Mouse (Mus musculus) c-Kit-positive CD71-positive TER-119-negative erythroid progenitor cells, embryonic 14.5 days (primary cell): ENCODE measurements around the gene Ndufb6.

Experiments
- DNase-seq: peaks from one replicate; pipeline ENCODE4 v3.0.0-alpha.2; 2013; ENCODE audit warnings: low read depth

The Ndufb6 gene

DNA sequence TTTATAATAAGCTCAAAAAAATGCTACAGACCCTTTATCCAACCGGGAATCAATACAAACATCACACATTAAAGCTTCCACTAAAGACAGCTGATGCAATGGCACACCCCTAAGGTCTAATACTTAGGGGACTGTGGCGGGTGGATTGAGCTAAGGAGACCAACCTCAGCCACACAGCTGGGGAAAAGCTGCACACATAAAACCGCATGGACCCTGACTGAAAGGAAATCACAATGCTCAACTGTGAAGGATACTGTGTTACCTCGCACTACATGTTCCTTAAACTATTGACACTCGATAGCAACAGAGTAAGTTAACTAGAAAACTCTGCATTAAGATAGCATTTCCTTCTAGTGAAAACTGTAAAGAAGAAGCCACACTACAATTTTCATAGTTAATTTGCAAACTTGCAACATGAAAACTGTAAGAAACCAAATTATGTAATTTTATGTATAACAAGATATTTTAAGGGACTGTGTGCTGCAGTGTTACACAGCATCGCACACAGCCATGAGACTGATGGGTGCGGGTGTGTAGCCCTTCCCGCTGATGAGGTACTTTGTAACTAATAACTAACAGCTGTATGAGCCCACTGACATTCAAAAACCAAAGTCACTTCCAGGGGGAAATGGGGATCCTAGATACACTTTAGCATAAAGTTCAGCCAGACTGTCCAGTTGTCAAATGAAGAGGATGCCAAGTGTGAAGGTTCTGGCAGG is 24.7 kb downstream of the Ndufb6 start:
- no peak for DNase-seq

DNA sequence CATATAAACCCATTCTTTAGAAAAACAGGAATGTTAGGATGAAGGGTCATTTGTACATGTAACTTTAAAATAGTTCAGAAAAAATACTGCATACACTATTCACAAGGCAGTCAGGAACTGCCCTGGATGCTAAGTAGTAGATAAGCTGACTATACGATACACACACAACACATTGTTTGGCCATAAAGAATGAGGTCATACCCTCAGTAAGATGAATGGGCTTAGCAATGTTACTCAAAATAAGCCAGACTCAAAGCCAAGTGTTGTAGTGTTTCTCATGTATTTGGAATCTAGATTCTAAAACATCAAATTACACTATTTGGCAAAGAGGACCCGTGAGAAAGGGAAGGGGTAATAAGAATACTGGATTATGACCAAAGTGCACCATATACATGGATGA is 25.5 kb downstream of the Ndufb6 start:
- DNase-seq: no peak

DNA sequence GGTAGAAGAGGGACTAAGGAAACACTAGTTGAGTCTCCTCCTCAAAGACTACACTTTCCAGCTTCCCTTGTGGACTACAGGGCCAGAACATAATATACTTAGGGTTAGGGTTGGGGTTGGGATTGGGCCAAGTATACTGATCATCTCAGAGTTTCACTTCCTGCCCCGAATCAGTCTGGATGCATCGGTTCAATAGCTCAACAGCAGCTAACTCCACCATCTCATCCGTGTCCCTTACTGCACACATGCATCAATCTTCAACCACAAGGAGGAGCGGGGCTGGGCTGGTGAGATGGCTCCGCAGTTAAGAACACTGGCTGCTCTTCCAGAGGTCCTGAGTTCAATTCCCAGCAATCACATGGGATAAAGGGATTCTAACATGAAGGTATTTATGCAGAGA is 28.2 kb downstream of the Ndufb6 start:
- no peak for DNase-seq

DNA sequence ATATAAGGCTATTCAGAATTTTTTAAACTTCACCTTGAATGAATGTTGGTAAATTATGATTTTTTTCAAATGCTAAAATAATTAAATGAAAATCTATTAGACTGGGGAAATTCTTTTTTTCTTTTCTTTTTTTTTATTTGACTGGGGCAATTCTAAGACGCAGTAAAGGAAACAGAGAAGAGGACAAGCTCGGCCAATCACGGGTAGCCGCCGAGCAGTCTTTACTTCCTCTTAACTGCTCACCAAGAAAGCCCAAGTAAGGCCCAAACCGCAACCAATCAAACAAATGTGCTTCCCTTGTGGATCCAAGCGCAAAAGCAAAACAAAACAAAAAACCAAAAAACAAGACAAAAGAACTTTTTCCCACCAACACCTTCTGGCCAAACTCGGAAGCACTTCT is 35.2 kb downstream of the Ndufb6 start:
- DNase-seq: no peak

DNA sequence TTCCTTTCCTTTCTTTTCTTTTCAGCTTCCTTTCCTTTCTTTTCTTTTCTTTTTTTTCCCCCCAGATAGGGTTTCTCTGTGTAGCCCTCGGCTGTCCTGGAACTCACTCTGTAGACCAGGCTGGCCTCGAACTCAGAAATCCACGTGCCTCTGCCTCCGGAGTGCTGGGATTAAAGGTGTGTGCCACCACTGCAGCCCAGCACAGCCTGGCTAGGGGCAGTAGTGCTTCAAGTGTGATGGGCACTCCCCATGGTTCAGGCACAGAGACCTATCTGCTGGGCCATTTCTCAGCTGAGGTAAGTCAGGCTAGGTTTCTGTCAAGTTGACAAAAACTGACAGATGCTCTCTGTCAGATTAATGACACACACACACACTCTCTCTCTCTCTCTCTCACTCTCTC is 36.2 kb downstream of the Ndufb6 start:
- no peak for DNase-seq

DNA sequence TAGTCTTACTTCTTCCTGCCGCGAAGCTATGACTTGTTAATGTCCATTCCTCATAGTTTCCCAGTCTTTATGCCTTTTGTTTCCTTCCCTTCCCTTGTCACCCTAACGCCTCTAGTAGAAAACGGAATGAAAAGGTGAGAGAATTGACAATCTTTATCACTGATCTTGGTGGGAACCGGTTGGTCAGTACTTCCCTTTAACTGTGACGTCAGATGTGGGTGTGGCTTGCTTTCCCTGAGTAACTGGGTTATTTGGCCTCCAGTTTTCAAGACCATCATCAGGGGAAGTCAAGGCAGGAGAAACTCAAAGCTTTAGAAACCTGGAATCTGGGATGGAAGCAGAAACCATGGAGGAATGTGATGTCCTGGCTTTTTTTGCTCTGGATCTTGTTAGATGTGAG is 37.3 kb downstream of the Ndufb6 start:
- DNase-seq: no peak

DNA sequence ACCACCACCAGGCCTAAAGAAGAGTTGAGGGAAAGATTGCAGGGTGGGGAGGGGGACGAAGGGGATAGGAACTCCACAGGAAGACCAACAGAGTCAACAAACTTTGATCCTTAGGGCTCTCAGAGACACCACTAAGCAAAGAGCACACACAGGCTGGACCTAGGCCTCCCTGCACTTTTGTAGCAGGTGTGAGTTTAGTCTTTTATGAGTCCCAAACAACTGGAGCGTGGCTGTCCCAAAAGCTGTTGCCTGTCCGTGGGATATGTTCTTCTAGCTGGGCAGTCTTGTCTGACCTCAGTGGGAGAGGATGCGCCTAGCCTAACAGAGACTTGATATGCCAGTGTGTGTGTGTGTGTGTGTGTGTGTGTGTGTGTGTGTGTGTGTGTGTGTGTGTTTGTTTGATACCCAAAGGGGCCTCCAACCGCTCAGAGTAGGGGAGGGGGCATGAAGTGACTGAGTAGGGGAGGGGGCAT is 38.9 kb downstream of the Ndufb6 start:
- DNase-seq: no peak

DNA sequence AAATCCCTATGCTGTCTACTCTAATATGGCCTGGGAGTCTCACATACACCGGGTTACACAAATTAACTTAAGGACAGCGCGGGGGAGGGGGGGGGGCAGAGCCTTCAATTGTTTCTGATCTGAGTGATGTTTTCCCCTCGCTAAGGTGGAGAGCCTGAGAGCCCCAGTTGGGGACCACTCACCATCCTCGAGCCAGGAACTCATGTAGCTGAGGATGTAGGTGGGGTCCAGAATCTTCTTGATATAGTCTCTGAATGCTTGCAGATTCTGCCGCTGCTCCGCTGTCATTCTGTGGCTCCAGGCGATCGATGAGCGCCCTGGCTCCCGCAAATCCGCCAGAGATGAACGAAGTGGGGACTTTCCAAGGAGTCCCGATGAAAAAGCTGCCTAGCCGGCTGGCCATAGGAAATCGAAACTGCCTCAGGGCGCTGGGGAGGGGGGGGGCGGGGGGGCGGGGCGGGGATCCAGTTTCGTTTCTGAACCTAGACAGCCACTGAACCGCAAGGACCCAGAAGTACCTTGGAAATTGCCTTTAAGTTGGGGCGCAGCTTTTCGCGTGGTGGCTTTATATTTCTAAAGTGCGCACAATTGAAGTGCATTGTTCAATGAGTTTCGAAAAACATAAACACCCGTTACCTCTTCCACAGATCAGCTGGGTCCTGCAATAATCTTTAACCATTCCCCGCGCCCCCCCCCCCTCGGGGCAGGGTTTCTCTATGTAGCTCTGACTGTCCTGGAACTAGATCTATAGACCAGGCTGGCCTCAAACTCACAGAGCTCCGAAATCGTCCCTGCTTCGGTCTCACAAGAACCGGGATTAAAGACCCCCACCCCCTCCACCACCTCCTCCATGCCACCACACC is 39.6 kb downstream of the Ndufb6 start, which contains the start of gene Ddx58:
Gene Ddx58 (minus strand): TSS at position 420 of the 863 bp plus-strand sequence.
- DNase-seq: no peak

DNA sequence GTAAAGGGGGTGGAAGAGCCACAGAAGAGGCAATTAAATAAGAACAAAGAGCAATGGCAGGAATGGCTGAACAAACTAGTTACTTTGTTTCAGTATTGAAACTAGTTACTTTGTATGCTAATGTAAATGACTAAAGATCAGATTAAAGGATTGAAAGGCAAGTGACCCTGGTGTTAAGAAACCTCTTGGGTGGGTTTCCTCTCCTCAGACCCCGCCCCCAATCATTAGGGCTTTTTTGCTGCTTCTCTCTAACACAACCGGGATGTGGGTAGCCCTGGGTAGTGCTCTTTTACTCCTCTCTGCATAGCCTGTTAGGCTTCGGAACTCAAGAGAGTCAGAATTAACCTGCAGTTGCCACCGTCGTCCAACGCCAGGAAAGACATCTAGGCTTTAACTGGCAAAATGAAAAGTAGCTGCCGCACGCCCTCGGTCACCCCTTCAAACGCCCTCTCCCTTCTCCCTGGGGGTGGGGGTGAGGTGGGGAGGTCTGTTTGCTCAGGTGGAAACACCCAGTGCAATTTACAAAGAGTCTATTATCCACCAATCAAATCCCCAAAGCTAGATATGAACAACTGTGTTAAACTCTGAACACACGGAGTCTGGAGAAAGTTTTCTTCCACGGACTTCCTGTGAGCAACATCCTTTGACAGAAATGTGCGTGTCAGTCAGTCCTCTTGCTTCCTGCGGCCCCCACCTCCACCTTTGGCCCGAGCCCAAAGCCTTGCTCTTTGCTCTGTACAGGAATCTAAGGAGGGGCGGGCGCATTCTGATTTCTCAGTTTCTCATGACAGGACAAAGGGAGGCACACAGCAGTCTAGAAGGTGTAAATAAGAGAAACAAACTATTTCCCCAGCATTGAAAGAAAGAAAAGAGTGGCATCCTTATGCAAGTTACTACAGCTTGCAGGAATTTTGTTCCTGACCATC is 40.5 kb downstream of the Ndufb6 start:
- no peak for DNase-seq

DNA sequence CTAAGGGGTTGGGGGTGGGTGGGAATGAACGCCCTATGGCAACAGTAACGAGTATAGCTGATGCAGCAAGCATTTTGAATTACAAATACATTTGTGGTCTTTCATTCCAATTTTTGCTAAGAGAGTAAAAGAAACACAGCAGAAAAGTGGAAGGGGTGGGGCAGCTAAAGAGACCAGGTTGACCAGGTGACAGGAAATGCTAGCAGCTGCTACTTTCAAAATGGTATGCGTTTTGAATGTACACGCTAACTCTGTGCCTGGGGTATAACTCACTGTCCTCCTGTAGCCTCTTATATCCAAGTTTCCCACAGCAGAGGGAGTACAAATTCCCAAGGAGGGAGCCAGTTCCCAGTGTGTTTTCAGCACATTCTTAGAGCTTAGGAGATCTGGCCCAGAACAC is 42.4 kb downstream of the Ndufb6 start:
- no peak for DNase-seq

DNA sequence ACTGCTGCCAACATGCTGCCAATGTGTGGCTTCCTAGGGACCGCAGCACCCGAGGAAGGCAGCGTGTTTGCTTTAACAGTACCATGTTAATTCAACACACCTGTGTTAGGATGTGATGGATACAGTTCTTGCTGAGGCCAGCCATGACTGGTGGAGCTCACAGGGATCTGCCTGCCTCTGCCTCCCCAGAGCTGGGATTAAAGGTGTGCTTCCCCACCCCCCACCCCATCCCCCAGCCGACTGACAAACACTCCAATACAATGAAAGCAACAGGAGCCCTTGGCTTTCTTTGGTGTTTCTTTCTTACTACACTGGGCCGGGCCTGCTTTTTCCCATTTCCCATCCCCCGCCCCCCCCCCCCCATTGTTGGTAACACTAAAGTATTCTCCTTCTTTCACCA is 45.0 kb downstream of the Ndufb6 start:
- DNase-seq: no peak

DNA sequence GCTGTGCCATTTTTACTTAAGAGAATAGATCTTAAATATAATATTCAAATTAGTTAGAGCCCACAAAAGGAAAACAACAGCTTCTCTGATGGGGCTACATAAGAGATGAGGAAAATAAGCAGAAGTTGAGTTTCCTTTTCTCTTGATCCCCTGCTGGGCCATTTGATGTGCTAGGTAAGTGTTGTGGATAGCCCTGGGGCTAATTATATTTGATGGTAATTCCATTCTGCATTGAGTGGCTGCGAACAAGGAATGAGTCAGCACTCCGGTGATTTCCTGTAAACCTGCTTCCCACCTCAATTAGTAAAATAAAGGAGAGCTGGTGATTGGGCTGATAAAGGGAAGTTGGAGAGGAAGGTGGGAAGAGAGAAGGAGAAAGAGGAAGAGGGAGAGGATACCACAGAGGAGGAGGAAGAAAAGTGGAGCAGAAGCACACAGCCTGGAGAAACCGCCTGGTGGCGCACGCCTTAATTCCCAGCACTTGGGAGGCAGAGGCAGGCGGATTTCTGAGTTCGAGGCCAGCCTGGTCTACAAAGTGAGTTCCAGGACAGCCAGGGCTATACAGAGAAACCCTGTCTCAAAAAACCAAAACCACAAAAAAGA is 46.1 kb downstream of the Ndufb6 start:
- DNase-seq: no peak

DNA sequence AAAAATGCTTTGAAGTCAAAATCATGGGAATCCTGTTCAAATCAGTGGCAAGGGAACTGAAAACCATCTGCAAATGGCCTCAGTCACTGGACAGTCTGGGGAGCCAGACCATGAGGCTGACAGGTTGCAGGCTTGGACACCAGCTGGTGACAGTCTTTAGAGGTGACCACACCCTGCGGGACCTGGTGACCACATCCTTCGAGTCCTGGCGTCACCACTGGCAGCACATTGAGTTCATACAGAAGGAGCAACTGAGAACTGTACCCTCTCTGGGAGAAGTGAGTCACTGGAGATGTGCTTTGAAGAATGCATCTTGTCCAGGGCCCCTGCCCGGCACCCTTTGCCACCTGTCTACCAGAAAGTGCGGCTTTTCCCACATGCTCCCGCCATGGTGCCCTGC is 49.5 kb downstream of the Ndufb6 start:
- DNase-seq: no peak

DNA sequence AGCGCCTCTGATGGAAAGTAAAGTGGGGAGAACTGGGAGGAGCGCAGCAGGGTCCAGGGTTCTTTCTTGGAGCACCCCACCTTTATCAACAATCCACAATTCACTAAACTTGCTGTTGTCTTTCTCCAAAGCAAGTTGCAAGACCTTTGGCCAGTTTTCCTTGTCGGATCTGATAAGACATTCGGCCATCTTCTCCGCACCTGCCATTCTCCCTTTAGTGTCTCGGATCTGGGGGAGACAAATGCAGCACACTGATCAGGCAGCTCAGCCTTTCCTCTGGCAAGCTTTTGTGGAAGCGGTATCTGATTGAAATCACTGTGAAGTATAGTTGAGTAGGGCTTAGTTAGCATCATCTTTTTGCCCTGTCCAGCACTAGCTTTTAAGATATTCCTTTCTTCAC is 51.3 kb downstream of the Ndufb6 start:
- DNase-seq: no peak

DNA sequence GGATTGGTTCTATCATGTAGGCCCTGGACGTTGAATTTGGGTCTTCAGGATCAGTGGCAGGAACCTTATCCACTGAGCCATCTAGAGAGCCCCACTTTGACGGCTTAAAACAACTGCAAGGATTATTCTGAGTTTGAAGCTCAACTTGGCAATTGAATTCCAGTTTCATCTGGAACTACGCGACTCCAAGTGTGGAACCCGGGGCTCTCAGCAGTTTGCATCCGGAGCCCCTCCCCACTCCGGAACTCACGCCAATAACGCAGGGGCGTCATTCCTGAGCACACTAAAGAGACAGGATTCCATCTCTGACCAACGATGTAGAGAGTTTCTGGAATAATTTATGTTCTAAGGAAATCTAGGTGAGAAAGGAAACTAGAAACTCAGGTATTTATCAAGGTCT is 52.1 kb downstream of the Ndufb6 start:
- no peak for DNase-seq

DNA sequence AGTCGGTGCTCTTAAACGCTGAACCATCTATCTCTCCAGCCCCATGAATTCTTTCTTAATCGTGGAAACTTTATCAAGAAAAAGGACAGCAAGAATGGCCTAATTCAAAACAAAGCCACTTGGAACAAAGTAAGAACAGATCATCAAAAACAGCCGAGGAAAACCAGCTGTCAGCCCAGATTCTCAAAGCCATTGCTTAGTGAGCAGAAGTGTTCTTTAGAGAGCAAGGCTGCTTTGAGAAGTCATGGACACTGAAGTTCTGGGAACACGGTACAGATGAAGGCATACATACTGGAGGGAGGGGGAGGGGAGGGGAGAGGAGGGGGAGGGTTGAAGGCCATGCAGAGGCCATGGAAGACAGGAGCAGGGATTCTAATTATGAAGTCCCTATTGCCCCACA is 53.1 kb downstream of the Ndufb6 start:
- no peak for DNase-seq

DNA sequence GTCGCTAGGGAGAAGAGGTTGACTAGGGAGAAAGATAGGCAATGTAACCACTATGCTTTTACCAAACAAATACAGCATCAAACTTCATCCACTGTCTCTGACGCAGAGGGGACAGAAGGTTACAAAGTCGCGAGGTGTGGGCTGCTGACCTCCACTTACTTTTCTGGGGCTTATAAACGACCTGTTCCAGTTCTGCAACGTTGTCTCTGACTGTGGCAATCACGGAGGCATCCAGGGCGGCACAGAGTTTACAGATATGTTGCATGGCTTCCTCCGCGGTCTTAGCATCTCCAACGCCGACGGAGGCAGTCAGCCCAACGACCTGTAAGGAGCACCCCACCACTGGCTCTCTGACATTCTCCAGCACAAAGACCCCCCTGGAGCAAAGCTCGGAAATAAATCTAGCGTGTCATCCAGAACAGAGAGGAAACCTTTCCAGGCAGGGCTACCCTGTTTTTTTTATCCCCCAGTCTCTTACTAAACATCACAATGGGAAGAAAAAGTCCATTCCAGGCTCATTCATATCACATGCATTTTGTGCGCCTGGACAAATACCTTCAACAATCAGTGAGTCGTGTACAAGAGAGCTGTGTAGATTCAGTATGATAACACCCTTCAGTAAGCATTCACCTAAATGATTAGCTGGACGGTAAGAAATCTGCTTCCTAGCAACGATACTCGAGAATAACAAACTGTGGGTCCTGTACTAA is 57.2 kb downstream of the Ndufb6 start:
- no peak for DNase-seq

DNA sequence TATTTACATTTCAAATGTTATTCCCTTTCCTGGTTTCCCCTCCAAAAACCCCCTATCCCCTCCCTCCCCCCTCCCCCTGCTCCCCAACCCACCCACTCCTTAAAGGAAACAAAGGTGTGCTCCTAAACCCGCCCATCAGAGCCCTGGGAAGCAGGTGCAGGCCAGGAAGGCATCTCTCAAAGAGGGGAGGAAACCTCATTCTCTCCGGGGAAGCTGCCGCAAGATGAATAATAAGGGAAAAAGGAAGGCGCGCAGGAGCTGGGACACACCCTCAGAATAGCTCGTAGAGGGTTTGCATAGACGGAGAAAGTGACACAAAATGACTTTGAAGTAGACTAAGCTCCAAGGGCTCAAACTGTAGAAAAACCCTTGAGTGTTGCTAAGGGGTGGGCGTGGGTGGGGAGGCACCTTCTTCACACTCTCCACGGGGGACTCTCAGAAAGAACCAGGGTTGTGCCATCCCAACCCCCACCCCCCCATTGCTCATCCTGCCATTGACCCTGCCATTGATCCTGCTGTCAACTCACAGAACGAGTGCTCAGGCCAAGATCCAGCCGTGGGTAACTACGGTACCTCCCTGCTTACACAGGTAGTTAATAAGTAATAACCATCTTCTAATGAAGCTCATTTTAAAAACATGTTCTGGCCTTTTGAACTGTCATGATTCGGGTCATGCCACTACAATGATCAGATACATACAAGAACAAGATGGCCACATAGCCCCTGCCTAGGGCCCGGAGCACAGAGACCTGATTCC is 58.0 kb downstream of the Ndufb6 start:
- DNase-seq: no peak
